Mouse (Mus musculus) kidney, adult 18-20 months (tissue): ENCODE data around the gene Lrrc45.
"Not testable (repeated sequence)": the region's sequence is repeated elsewhere in the genome, so short reads cannot be mapped to it uniquely, and the experiment has no call there.

ENCODE experiments used
- DNase-seq: peaks from one replicate; pipeline ENCODE4 v3.0.0; 2021

Gene Lrrc45

GRCm38 (mm10) chr11:120728530-120729240 lies 15.0 kb downstream of the Lrrc45 start:
- DNase-seq, result no peak

GRCm38 (mm10) chr11:120729432-120730050 lies 15.8 kb downstream of the Lrrc45 start:
- peak; percentile 58 for DNase-seq

- DNase-seq, result no peak
Observed at GRCm38 (mm10) chr11:120730331-120730870, 16.7 kb downstream of the Lrrc45 start.

- DNase-seq, result no peak
Observed at GRCm38 (mm10) chr11:120731395-120731794, 17.7 kb downstream of the Lrrc45 start.

GRCm38 (mm10) chr11:120731858-120732680 lies 18.3 kb downstream of the Lrrc45 start, which contains the start of gene Cbr2:
Cbr2 (minus strand) TSS chr11:120732114.
- DNase-seq, result no peak

- DNase-seq, result peak; percentile 62
Observed at GRCm38 (mm10) chr11:120733521-120733920, 19.8 kb downstream of the Lrrc45 start.

GRCm38 (mm10) chr11:120736424-120736823 lies 22.7 kb downstream of the Lrrc45 start:
- no peak for DNase-seq

GRCm38 (mm10) chr11:120740981-120741380 lies 27.3 kb downstream of the Lrrc45 start:
- no peak for DNase-seq

- no peak for DNase-seq
Observed at GRCm38 (mm10) chr11:120744121-120744701, 30.5 kb downstream of the Lrrc45 start.

GRCm38 (mm10) chr11:120747974-120748373 lies 34.2 kb downstream of the Lrrc45 start:
- no peak for DNase-seq

- peak; percentile 47 for DNase-seq
Observed at GRCm38 (mm10) chr11:120749430-120749829, 35.7 kb downstream of the Lrrc45 start.

GRCm38 (mm10) chr11:120751606-120752005 lies 37.9 kb downstream of the Lrrc45 start:
- DNase-seq, result no peak

GRCm38 (mm10) chr11:120760236-120760635 lies 46.5 kb downstream of the Lrrc45 start:
- no peak for DNase-seq

GRCm38 (mm10) chr11:120761811-120762671 lies 48.3 kb downstream of the Lrrc45 start:
- DNase-seq, result no peak

- not testable (repeated sequence) for DNase-seq
Observed at GRCm38 (mm10) chr11:120762672-120763041, 48.9 kb downstream of the Lrrc45 start, which contains the start of gene Hmga1b. Hmga1b (plus strand) TSS chr11:120762794.

- DNase-seq, result not testable (repeated sequence)
Observed at GRCm38 (mm10) chr11:120763121-120763999, 49.6 kb downstream of the Lrrc45 start.

- DNase-seq, result not testable (repeated sequence)
Observed at GRCm38 (mm10) chr11:120767023-120767422, 53.3 kb downstream of the Lrrc45 start.

- no peak for DNase-seq
Observed at GRCm38 (mm10) chr11:120768206-120768605, 54.5 kb downstream of the Lrrc45 start.
